Mouse (Mus musculus) gastrocnemius, adult 2 months (tissue): ENCODE results near the gene Ncapg. TPM values are rescaled to one million over a fixed set of nuclear protein-coding genes. Genes with fewer than 3 reads are reported as not detected.

Experiments used
- DNase-seq: peaks from one replicate; pipeline ENCODE4 v3.0.0; 2022
- H3K27ac ChIP-seq: fragments of 200-600 bp; 2 replicates; pipeline ENCODE4 v1.8.1; 2022; ENCODE audit warnings: mild to moderate bottlenecking
- H3K4me3 ChIP-seq: fragments of 200-600 bp; 2 replicates; pipeline ENCODE4 v1.8.1; 2022; ENCODE audit warnings: mild to moderate bottlenecking, moderate library complexity
- CTCF ChIP-seq: fragments of 200-600 bp; IDR thresholded peaks from 2 replicates; pipeline ENCODE4 v1.8.1; 2022; ENCODE audit warnings: antibody characterized with exemption, mild to moderate bottlenecking, moderate library complexity
- intact Hi-C: fragments of 180-260 bp; cut with DNase I; formaldehyde crosslinking; loops from one replicate; pipeline ENCODE4 v1.15.1; 2025
- total RNA-seq, 2 experiments: library from RNA; stranded (reverse); gene quantifications; 2 replicates each; pipeline ENCODE4 v1.2.3; 2021

Gene Ncapg
- total RNA-seq, 2 experiments from 2014 or later: not detected

GRCm38 (mm10) chr5:45733751-45734150 is 64.0 kb downstream of the Ncapg start:
- H3K27ac ChIP-seq: no peak overlapping the region
- intact Hi-C loops: no loop called here
- no peak for TF ChIP-seq CTCF
- DNase-seq: no peak
- no peak overlapping the region for H3K4me3 ChIP-seq

DNA sequence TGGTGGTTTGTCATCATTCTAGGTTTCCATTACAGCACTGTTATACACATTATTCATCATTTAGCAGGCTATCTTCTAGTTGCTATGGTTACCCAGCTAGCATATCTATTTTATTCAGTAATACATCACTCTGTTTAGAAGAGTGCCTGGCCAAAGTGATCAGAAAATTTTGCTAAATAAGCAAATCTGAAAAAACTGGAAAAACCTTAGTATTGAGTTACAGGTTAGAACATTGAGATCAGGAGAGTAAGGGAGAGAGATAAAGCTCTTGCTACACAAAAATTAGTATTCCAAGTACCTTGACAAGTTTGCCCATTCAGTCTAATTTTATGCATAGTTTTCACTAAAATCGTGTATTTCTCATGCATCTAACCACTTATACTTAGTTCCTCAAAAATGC is 68.2 kb downstream of the Ncapg start:
- intact Hi-C loops: no loop called here
- no peak for DNase-seq
- H3K4me3 ChIP-seq: no peak overlapping the region
- no peak for TF ChIP-seq CTCF
- H3K27ac ChIP-seq: no peak overlapping the region

Other genes starting within 250 kb of the Ncapg start
- 10 to 100 TPM; 45.6 to 52.9 TPM for gene Qdpr, start 219.7 kb upstream of the Ncapg start, total RNA-seq
- not detected for gene Clrn2, start 216.2 kb upstream of the Ncapg start, total RNA-seq
- gene Lap3, start 176.5 kb upstream of the Ncapg start, total RNA-seq: 10 to 100 TPM; 54.2 to 54.5 TPM
- gene Med28, start 149.7 kb upstream of the Ncapg start, total RNA-seq: 10 to 100 TPM; 45.6 to 63.5 TPM
- under 1 TPM; 0.41 to 0.61 TPM for gene Fam184b, start 30.3 kb upstream of the Ncapg start, total RNA-seq
- gene Lcorl, start 187.7 kb downstream of the Ncapg start, total RNA-seq: 1 to 10 TPM; 5.4 to 6.3 TPM